In genomic region chr5:27855726-27856125, GRCm38 (mm10) we compare ENCODE assay signal across 25 mouse cellular contexts. TPM values are rescaled to one million over a fixed set of nuclear protein-coding genes. Genes with fewer than 3 reads are reported as not detected.
DNase-seq lines count a peak whose midpoint lies in the region; ATAC-seq lines count a peak whose summit lies in the region.
"Had no signal": no experiment of that assay in that cellular context is flagged by ENCODE, and none has a peak within 500 bp of the region (broad histone marks: within the 10 kb centered on the region; RNA-seq: fewer than 3 reads in every experiment).

No protein-coding gene starts in this region.

- peak; percentile 27; the same call in 1 of the 2 replicates for ATAC-seq in frontal cortex, adult (ENCODE audit: low TSS enrichment)
- no peak for ATAC-seq in heart, embryonic 12.5 days (ENCODE audit: insufficient number of reproducible peaks, low FRiP score)
- ATAC-seq: activated CD4-positive, CD25-positive, alpha-beta regulatory T cell, adult 4 months; CD4-positive, CD25-positive, alpha-beta regulatory T cell, adult 4 months; Patski had no signal

- H3K9me3 ChIP-seq in heart, embryonic 12.5 days (replicated peaks) = no peaks in the 10 kb centered on the region
- no peaks in the 10 kb centered on the region for H3K9me3 ChIP-seq in heart, embryonic 10.5 days
- H3K9me3 ChIP-seq: G1E had no signal

- no peaks in the 10 kb centered on the region for H3K27me3 ChIP-seq in heart, embryonic 12.5 days (replicated peaks)
- H3K27me3 ChIP-seq in heart, embryonic 10.5 days (ENCODE audit: insufficient read depth, poor library complexity, severe bottlenecking) = no peaks in the 10 kb centered on the region
- H3K27me3 ChIP-seq: CH12.LX had no signal

- no peaks in the 10 kb centered on the region for H3K36me3 ChIP-seq in heart, embryonic 12.5 days
- H3K36me3 ChIP-seq in heart, embryonic 10.5 days = no peaks in the 10 kb centered on the region
- H3K36me3 ChIP-seq: G1E had no signal

- no peak overlapping the region for H3K9ac ChIP-seq in heart, embryonic 12.5 days

- H3K4me1 ChIP-seq in heart, embryonic 12.5 days (replicated peaks) = no peaks in the 10 kb centered on the region
- H3K4me1 ChIP-seq in heart, embryonic 10.5 days = no peaks in the 10 kb centered on the region

- no peak overlapping the region for H3K4me3 ChIP-seq in heart, embryonic 12.5 days
- no peak overlapping the region for H3K4me3 ChIP-seq in heart, embryonic 10.5 days

- WGBS in heart, embryonic 12.5 days = 62% methylated on average over 2 of the region's 2 CpGs
- 70% methylated on average over 2 of the region's 2 CpGs for WGBS in heart, embryonic 10.5 days

- H3K4me2 ChIP-seq in heart, embryonic 12.5 days = no peak overlapping the region

- H3K27ac ChIP-seq in heart, embryonic 12.5 days (ENCODE audit: poor library complexity, severe bottlenecking) = no peak overlapping the region
- H3K27ac ChIP-seq in heart, embryonic 10.5 days = no peak overlapping the region

- intact Hi-C loops in heart, postnatal 14 days (cut with DNase I) = loop anchor here (10.0 kb wide), 1 partner anchor 139 kb away; no protein-coding TSS in a partner anchor

- no peak for DNase-seq in frontal cortex, postnatal 25 days (ENCODE audit: low spot score in 2 of 2)
- DNase-seq in heart, adult 11 months = peak; percentile 67
- DNase-seq in heart, embryonic 10.5 days (ENCODE audit: low spot score) = peak; percentile 56
- no peak for DNase-seq in heart, postnatal 14 days
- peak; percentile 2 for DNase-seq in testis, postnatal 14 days (ENCODE audit: low spot score)
- no peak for DNase-seq in testis, postnatal 10 days (ENCODE audit: low spot score)
- DNase-seq: adrenal gland, adult 2 months; adrenal gland, adult 8-10 months; adrenal gland, postnatal 10 days; adrenal gland, postnatal 14 days; adrenal gland, postnatal 25 days; adrenal gland, postnatal 36 days; B cell, adult 2 months; cerebellum, adult 11 months; cerebellum, adult 11-12 months had no signal

RNA-seq across cellular contexts. Expression of gene Htr5a, which starts 13.8 kb away (rescaled TPM):
- polyA plus RNA-seq in heart, embryonic 12.5 days (2016; fragmentation: Nextera tagmentation; extraction: Ambion mirVana) = not detected in 2 replicates
- polyA plus RNA-seq in heart, embryonic 10.5 days (2016; fragmentation: Nextera tagmentation; extraction: Ambion mirVana) = not detected in 2 replicates
- not detected for total RNA-seq in heart, postnatal 14 days (2021)
- total RNA-seq: adrenal gland, adult 18-20 months; adrenal gland, adult 2 months; adrenal gland, adult 8-10 months; adrenal gland, postnatal 10 days; adrenal gland, postnatal 14 days; adrenal gland, postnatal 36 days; CH12.LX; MEL had no signal
- polyA plus RNA-seq: activated CD4-positive, CD25-positive, alpha-beta regulatory T cell, adult 4 months; adrenal gland, adult 2 months; C2C12; CD4-positive, CD25-positive, alpha-beta regulatory T cell, adult 4 months; G1E; Patski had no signal

Comparison
In these comparisons a context has a peak if more than half of its experiments do, and no peak if none do; other contexts are left out.
1. DNase-seq: peak in heart, adult 11 months (single experiment), heart, embryonic 10.5 days (single experiment) and testis, postnatal 14 days (single experiment); none in frontal cortex, postnatal 25 days (0 of 2), heart, postnatal 14 days (0 of 2) and testis, postnatal 10 days (single experiment).